15 mouse cellular contexts compared by ENCODE assay signal in genomic region chr4:151758337-151758736, GRCm38 (mm10).
DNase-seq lines count a peak whose midpoint lies in the region; ATAC-seq and TF ChIP-seq lines count a peak whose summit lies in the region.
"Had no signal": no experiment of that assay in that cellular context is flagged by ENCODE, and none has a peak within 500 bp of the region (broad histone marks: within the 10 kb centered on the region; RNA-seq: fewer than 3 reads in every experiment).

No protein-coding gene starts in this region.

- no peaks in the 10 kb centered on the region for H3K9me3 ChIP-seq in liver, embryonic 11.5 days (ENCODE audit: control insufficient read depth, low read length)
- no peaks in the 10 kb centered on the region for H3K9me3 ChIP-seq in MEL (replicated peaks; ENCODE audit: insufficient read depth, low read length)
- H3K9me3 ChIP-seq in liver, embryonic 14.5 days (ENCODE audit: control insufficient read depth, low read length): no peaks in the 10 kb centered on the region
- H3K9me3 ChIP-seq: kidney, embryonic 15.5 days; limb, embryonic 10.5 days; lung, embryonic 15.5 days; neural tube, embryonic 12.5 days had no signal

- no peak overlapping the region for H3K9ac ChIP-seq in heart, adult 2 months (ENCODE audit: low read depth, low read length)
- no peak overlapping the region for H3K9ac ChIP-seq in liver, adult 2 months (ENCODE audit: low read depth, low read length)
- H3K9ac ChIP-seq in liver, embryonic 11.5 days (ENCODE audit: low read depth, low read length): no peak overlapping the region
- H3K9ac ChIP-seq in MEL (ENCODE audit: control insufficient read depth, low read depth, low read length, poor library complexity, severe bottlenecking): no peak overlapping the region
- H3K9ac ChIP-seq in liver, embryonic 14.5 days (replicated peaks): no peak overlapping the region
- H3K9ac ChIP-seq: kidney, embryonic 15.5 days; lung, embryonic 15.5 days; neural tube, embryonic 12.5 days had no signal

- no peak for TF ChIP-seq RAD21 in MEL (IDR thresholded peaks at IDR 0.05; ENCODE audit: low read depth, low read length)

- no peak for TF ChIP-seq POLR2A in heart, adult 2 months (IDR thresholded peaks at IDR 0.05; ENCODE audit: insufficient read depth, low read depth, low read length)
- no peak for TF ChIP-seq POLR2A in liver, adult 2 months (IDR thresholded peaks at IDR 0.05; ENCODE audit: extremely low read depth, insufficient read depth, low read length)
- TF ChIP-seq POLR2A in MEL (IDR thresholded peaks at IDR 0.05; ENCODE audit: control insufficient read depth in 1 of 2, insufficient read depth in 1 of 2, low read depth in 1 of 2, low read length in 2 of 2, poor library complexity in 1 of 2): no peak

- no peak for TF ChIP-seq EP300 in heart, adult 2 months (IDR thresholded peaks at IDR 0.05; ENCODE audit: insufficient read depth, low read depth, low read length)
- no peak for TF ChIP-seq EP300 in MEL (IDR thresholded peaks at IDR 0.05; ENCODE audit: low read depth in 1 of 2, low read length in 2 of 2)
- TF ChIP-seq EP300 in liver, embryonic 14.5 days (IDR thresholded peaks at IDR 0.05; ENCODE audit: low read depth): no peak

- no peak overlapping the region for H3K4me3 ChIP-seq in heart, adult 2 months
- no peak overlapping the region for H3K4me3 ChIP-seq in liver, adult 2 months (ENCODE audit: insufficient read depth, low read depth, low read length)
- no peak overlapping the region for H3K4me3 ChIP-seq in liver, embryonic 11.5 days (ENCODE audit: low read depth, low read length)
- no peak overlapping the region for H3K4me3 ChIP-seq in MEL (ENCODE audit: control insufficient read depth in 1 of 2, insufficient read depth in 1 of 2, low read depth in 2 of 2, low read length in 2 of 2)
- no peak overlapping the region for H3K4me3 ChIP-seq in liver, embryonic 14.5 days (ENCODE audit: insufficient read depth in 1 of 2, low read depth in 2 of 2, low read length in 2 of 2)
- H3K4me3 ChIP-seq: kidney, embryonic 15.5 days; limb, embryonic 10.5 days; lung, embryonic 15.5 days; neural tube, embryonic 12.5 days had no signal

- H3K4me2 ChIP-seq in liver, embryonic 11.5 days: no peak overlapping the region
- H3K4me2 ChIP-seq in liver, embryonic 14.5 days (ENCODE audit: low read depth): no peak overlapping the region
- H3K4me2 ChIP-seq: kidney, embryonic 15.5 days; lung, embryonic 15.5 days; neural tube, embryonic 12.5 days had no signal

- intact Hi-C loops in heart, adult 2 months (cut with DNase I): no loop called here

- peak; percentile 38 for TF ChIP-seq CTCF in heart, adult 2 months (IDR thresholded peaks at IDR 0.05)
- peak; percentile 33; the same call in 1 of the 2 replicates for TF ChIP-seq CTCF in liver, adult 2 months (IDR thresholded peaks at IDR 0.05; ENCODE audit: low read depth, low read length)
- peak; percentile 15 to 41 (median 33); a peak in 5 of 6 replicates for TF ChIP-seq CTCF in MEL (IDR thresholded peaks at IDR 0.05 in 2 of 3, conservative IDR thresholded peaks at IDR 0.05 in 1 of 3; ENCODE audit: control insufficient read depth in 1 of 3, insufficient read depth in 1 of 3, low read depth in 2 of 3, low read length in 3 of 3, poor library complexity in 1 of 3, severe bottlenecking in 1 of 3)
- TF ChIP-seq CTCF in liver, embryonic 14.5 days (IDR thresholded peaks at IDR 0.05; ENCODE audit: low read depth): peak; percentile 74

- H3K4me1 ChIP-seq in heart, adult 2 months (ENCODE audit: control insufficient read depth, insufficient read depth, low read length): peaks cover 17% of the 10 kb centered on the region
- H3K4me1 ChIP-seq in liver, adult 2 months (ENCODE audit: control insufficient read depth, insufficient read depth, low read length): no peaks in the 10 kb centered on the region
- H3K4me1 ChIP-seq in liver, embryonic 11.5 days (replicated peaks; ENCODE audit: control insufficient read depth, insufficient read depth, low read length): no peaks in the 10 kb centered on the region
- H3K4me1 ChIP-seq in MEL (ENCODE audit: control insufficient read depth in 1 of 2, insufficient read depth in 2 of 2, low read length in 2 of 2): no peaks in the 10 kb centered on the region
- no peaks in the 10 kb centered on the region for H3K4me1 ChIP-seq in liver, embryonic 14.5 days (replicated peaks; ENCODE audit: control insufficient read depth in 2 of 2, insufficient read depth in 2 of 2, low read length in 1 of 2)
- H3K4me1 ChIP-seq: lung, embryonic 15.5 days had no signal

- DNase-seq in heart, adult 2 months: no peak
- no peak for DNase-seq in heart, adult 18-20 months
- no peak for DNase-seq in liver, adult 2 months (ENCODE audit: extremely low read depth, low read depth, low spot score)
- no peak for DNase-seq in liver, embryonic 11.5 days (ENCODE audit: low spot score)
- no peak for DNase-seq in MEL (ENCODE audit: low read depth, low spot score)
- no peak for DNase-seq in liver, embryonic 14.5 days (ENCODE audit: low read depth in 3 of 3, low spot score in 3 of 3)
- no peak for DNase-seq in embryo, embryonic 9.5 days (ENCODE audit: extremely low spot score)
- DNase-seq in spleen, postnatal 36 days (ENCODE audit: low spot score in 2 of 2): no peak
- DNase-seq: adrenal gland, postnatal 10 days; heart, postnatal 4 days had no signal

- ATAC-seq in liver, embryonic 11.5 days (replicated peaks; ENCODE audit: low FRiP score): no peak
- no peak for ATAC-seq in liver, embryonic 14.5 days (ENCODE audit: insufficient read depth)
- ATAC-seq: Patski had no signal

- H3K27me3 ChIP-seq in heart, adult 2 months (ENCODE audit: control insufficient read depth, insufficient read depth, low read length): no peaks in the 10 kb centered on the region
- H3K27me3 ChIP-seq in liver, adult 2 months (ENCODE audit: control insufficient read depth, insufficient read depth, low read length): no peaks in the 10 kb centered on the region
- H3K27me3 ChIP-seq in liver, embryonic 11.5 days (replicated peaks; ENCODE audit: control insufficient read depth, insufficient read depth, low read length): no peaks in the 10 kb centered on the region
- no peaks in the 10 kb centered on the region for H3K27me3 ChIP-seq in MEL (ENCODE audit: control insufficient read depth in 1 of 2, insufficient read depth in 2 of 2, low read length in 2 of 2)
- H3K27me3 ChIP-seq in liver, embryonic 14.5 days (ENCODE audit: control insufficient read depth, insufficient read depth, low read length): no peaks in the 10 kb centered on the region
- H3K27me3 ChIP-seq: kidney, embryonic 15.5 days; lung, embryonic 15.5 days; neural tube, embryonic 12.5 days; Patski had no signal

- H3K36me3 ChIP-seq in heart, adult 2 months (ENCODE audit: control insufficient read depth, insufficient read depth, low read length): no peaks in the 10 kb centered on the region
- H3K36me3 ChIP-seq in liver, adult 2 months (ENCODE audit: control insufficient read depth, insufficient read depth, low read length): no peaks in the 10 kb centered on the region
- no peaks in the 10 kb centered on the region for H3K36me3 ChIP-seq in liver, embryonic 11.5 days (ENCODE audit: control insufficient read depth, insufficient read depth, low read length)
- no peaks in the 10 kb centered on the region for H3K36me3 ChIP-seq in MEL (ENCODE audit: control insufficient read depth in 1 of 2, insufficient read depth in 2 of 2, low read length in 2 of 2)
- H3K36me3 ChIP-seq in liver, embryonic 14.5 days (replicated peaks; ENCODE audit: control insufficient read depth, insufficient read depth, low read depth): no peaks in the 10 kb centered on the region
- H3K36me3 ChIP-seq: kidney, embryonic 15.5 days; limb, embryonic 10.5 days; lung, embryonic 15.5 days; neural tube, embryonic 12.5 days had no signal

- no peaks in the 10 kb centered on the region for H3K79me2 ChIP-seq in heart, adult 2 months (replicated peaks; ENCODE audit: control insufficient read depth, insufficient read depth, low read length)
- no peaks in the 10 kb centered on the region for H3K79me2 ChIP-seq in liver, adult 2 months (ENCODE audit: control insufficient read depth, insufficient read depth, low read length)
- H3K79me2 ChIP-seq in MEL (ENCODE audit: control insufficient read depth, insufficient read depth, low read length, poor library complexity): no peaks in the 10 kb centered on the region

- no peak overlapping the region for H3K27ac ChIP-seq in heart, adult 2 months
- no peak overlapping the region for H3K27ac ChIP-seq in liver, adult 2 months (replicated peaks; ENCODE audit: insufficient read depth, low read depth, low read length)
- H3K27ac ChIP-seq in liver, embryonic 11.5 days (ENCODE audit: low read depth, low read length): no peak overlapping the region
- H3K27ac ChIP-seq in MEL (ENCODE audit: control insufficient read depth, low read depth, low read length): no peak overlapping the region
- H3K27ac ChIP-seq in liver, embryonic 14.5 days: no peak overlapping the region
- H3K27ac ChIP-seq: kidney, embryonic 15.5 days; limb, embryonic 10.5 days; lung, embryonic 15.5 days had no signal

- WGBS in heart, adult 2 months: 95% methylated on average over 13 of the region's 13 CpGs
- WGBS in liver, adult 2 months: 94% methylated on average over 13 of the region's 13 CpGs
- 90% methylated on average over 13 of the region's 13 CpGs for WGBS in liver, embryonic 11.5 days
- 87% methylated on average over 13 of the region's 13 CpGs for WGBS in liver, embryonic 14.5 days (ENCODE audit: insufficient replicate concordance)

TF ChIP-seq in MEL, 35 proteins besides CTCF, POLR2A, EP300 and RAD21:
- TF ChIP-seq GATA1 (IDR thresholded peaks at IDR 0.05; ENCODE audit: low read depth, low read length): no peak
- TF ChIP-seq MAFK (IDR thresholded peaks at IDR 0.05; ENCODE audit: borderline replicate concordance, low read depth, low read length): no peak
